Mouse (Mus musculus) bone marrow macrophage, adult 2 months (primary cell): ENCODE measurements around the gene Tax1bp1.

ENCODE experiments used
- CTCF ChIP-seq: IDR thresholded peaks from 2 replicates; pipeline ENCODE4 v1.5.1; 2012; ENCODE audit warnings: low read depth, mild to moderate bottlenecking, low read length, moderate library complexity
- POLR2A ChIP-seq: IDR thresholded peaks from 2 replicates; pipeline ENCODE4 v1.6.1; 2012; ENCODE audit warnings: mild to moderate bottlenecking, low read depth, low read length, borderline replicate concordance

- no peak for TF ChIP-seq CTCF
- no peak for TF ChIP-seq POLR2A
These were observed 21.7 kb upstream of the Tax1bp1 start for GRCm38 (mm10) chr6:52691800-52692199.
